Mouse (Mus musculus) C2C12 (cell line): ENCODE results near the gene Prkce. TPM values are rescaled to one million over a fixed set of nuclear protein-coding genes. Genes with fewer than 3 reads are reported as not detected.

ENCODE experiments used
- H3K27me3 ChIP-seq: one replicate; pipeline ENCODE4 v1.6.1; 2011; ENCODE audit not compliant: control insufficient read depth, insufficient read depth, insufficient read length
- H3K36me3 ChIP-seq: one replicate; pipeline ENCODE4 v1.6.1; 2011; ENCODE audit not compliant: control insufficient read depth, insufficient read depth
- H3K4me3 ChIP-seq: one replicate; pipeline ENCODE4 v1.5.1; 2011; ENCODE audit warnings: mild to moderate bottlenecking, control low read depth; ENCODE audit not compliant: poor library complexity, insufficient read depth, severe bottlenecking
- H3K79me2 ChIP-seq: one replicate; pipeline ENCODE4 v1.6.1; 2011; ENCODE audit not compliant: control insufficient read depth, insufficient read depth
- H3K79me3 ChIP-seq: one replicate; pipeline ENCODE4 v1.6.1; 2011; ENCODE audit warnings: low read depth, control low read depth
- H3ac ChIP-seq: one replicate; pipeline ENCODE3; 2011; ENCODE audit warnings: low read depth; ENCODE audit not compliant: control insufficient read depth, insufficient read length
- CEBPB ChIP-seq: IDR thresholded peaks from one replicate; pipeline ENCODE4 v1.6.1; 2011; ENCODE audit warnings: low read depth, mild to moderate bottlenecking, control low read depth, moderate library complexity
- CTCF ChIP-seq: IDR thresholded peaks from one replicate; pipeline ENCODE4 v1.5.1; 2011; ENCODE audit not compliant: control insufficient read depth, insufficient read depth, insufficient read length
- FOSL1 ChIP-seq: IDR thresholded peaks from one replicate; pipeline ENCODE4 v1.8.0; 2011; ENCODE audit warnings: mild to moderate bottlenecking, low read length; ENCODE audit not compliant: poor library complexity, insufficient read depth, severe bottlenecking
- MAX ChIP-seq: IDR thresholded peaks from one replicate; pipeline ENCODE4 v1.6.1; 2011; ENCODE audit warnings: mild to moderate bottlenecking, control low read depth
- MYOD1 ChIP-seq: IDR thresholded peaks from one replicate; pipeline ENCODE4 v1.6.1; 2011; ENCODE audit warnings: low read depth; ENCODE audit not compliant: control insufficient read depth, insufficient read length
- MYOG ChIP-seq: IDR thresholded peaks from one replicate; pipeline ENCODE4 v1.6.1; 2011; ENCODE audit not compliant: control insufficient read depth, insufficient read length; ENCODE audit errors: extremely low read depth
- USF1 ChIP-seq: IDR thresholded peaks from one replicate; pipeline ENCODE4 v1.6.1; 2011; ENCODE audit warnings: low read depth, mild to moderate bottlenecking, control low read depth, moderate library complexity
- polyA plus RNA-seq: library from polyadenylated mRNA; unstranded; fragments of >200 nt; fragmentation: generic; extraction: Trizol; gene quantifications from one replicate; pipeline ENCODE4 v1.2.1, GENCODE M21; 2012; ENCODE audit warnings: missing spikeins

Prkce gene
- polyA plus RNA-seq, 1 experiment, result 1.4 TPM

DNA sequence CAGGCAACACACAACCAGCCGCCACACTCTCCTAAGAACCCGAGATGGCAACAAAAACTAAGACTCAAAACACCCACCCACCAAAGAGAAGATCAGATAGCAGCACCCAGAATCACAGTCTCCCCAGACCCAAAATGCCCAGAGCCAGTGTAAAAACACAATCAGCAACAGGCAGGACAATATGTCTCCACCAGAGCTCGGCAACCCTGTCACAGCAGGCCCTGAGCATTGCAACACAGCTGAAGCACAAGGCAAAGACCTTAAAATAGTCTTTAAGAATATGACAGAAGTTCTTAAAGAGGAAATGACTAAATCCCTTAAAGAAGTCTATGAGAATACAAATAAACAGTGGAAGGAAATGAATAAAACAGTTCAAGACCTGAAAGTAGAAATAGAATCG lies 495.9 kb downstream of the Prkce start:
- no peak for TF ChIP-seq MYOG
- TF ChIP-seq MYOD1, result no peak
- no peak for TF ChIP-seq USF1
- no peak for TF ChIP-seq FOSL1
- no peak for TF ChIP-seq CTCF
- no peak for TF ChIP-seq CEBPB
- TF ChIP-seq MAX, result no peak
- H3K4me3 ChIP-seq, result no peak overlapping the region
- H3K79me2 ChIP-seq, result no peaks in the 10 kb centered on the region
- no peaks in the 10 kb centered on the region for H3K36me3 ChIP-seq
- no peaks in the 10 kb centered on the region for H3K79me3 ChIP-seq
- no peaks in the 10 kb centered on the region for H3K27me3 ChIP-seq
- no peak overlapping the region for H3ac ChIP-seq

DNA sequence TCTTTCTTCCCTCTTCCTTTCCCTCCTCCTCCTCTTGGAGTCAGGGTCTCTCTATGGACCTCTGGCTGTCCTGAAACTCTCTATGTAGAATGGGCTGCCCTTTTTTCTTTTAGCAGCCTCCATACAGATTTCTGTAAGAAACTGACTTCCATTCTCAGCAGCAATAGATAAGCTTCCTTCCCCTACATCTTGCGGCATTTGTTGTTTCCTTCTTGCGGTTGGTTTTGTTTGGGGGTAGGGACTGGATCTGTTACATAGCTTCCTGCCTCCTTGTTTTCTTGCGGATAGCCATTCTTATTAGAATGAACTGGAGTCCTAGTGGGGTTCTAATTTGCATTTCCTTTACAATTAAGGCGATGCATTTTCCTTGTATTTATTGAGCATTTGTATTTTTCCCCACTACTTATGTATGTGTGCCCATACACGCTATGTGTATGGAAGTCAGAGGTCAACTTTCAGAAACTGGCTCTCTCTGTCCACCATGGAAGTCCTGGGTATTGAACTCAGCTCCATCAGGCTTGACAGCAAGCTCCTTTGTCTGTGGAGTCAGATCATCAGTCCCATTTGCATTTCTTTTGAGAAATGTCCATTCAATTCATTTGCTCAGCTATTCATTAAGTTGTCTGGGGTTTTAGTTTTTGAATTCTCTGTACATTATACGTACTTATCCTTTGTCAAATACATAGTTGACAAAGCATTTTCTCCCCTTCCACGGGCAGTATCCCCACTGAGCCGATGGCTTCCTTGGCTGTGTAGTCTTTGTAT lies 500.4 kb downstream of the Prkce start:
- Histone ChIP-seq H3K79me3 (no peaks in the 10 kb centered on the region), H3K36me3 (no peaks in the 10 kb centered on the region), H3K4me3 (no peak overlapping the region), H3ac (no peak overlapping the region), H3K79me2 (no peaks in the 10 kb centered on the region), H3K27me3 (no peaks in the 10 kb centered on the region)
- TF ChIP-seq MYOG (no peak), CTCF (no peak), CEBPB (no peak), USF1 (no peak), FOSL1 (no peak), MAX (no peak), MYOD1 (no peak)

DNA sequence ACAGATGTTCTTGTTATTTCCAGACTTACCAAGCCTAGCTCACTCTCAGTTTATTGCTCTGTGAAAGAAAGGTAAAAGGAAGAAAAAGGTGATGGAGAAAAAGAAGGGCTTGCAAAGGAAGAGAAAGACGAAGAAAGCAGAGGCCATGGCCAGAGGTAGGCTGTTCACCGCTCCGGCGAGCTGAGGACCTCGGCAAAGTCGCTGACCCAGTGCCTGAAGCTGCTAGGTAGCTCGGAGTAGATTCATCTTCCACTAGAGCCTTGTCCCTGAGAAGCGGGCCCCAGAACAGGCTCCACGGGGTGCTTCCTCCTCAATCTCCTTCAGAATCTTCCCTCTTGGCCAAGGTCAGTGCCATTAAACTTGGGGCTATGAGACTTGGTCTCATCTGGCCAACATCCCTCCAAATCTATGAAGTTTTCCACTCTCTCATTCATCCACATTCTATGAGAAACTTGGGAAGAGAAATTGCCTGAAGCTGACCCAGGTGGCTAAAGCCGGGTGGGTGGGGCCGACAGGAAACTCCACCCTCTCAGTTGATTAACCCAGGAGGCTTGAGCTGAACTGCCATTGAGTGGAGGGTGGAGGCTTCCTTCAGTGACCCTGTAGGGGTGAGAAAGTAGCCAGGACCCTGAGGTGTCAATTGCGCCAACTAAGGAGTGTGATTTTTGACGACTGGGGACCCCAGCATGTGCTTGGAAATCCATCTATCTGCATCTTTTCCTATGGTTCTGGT lies 502.2 kb downstream of the Prkce start:
- Histone ChIP-seq H3K79me3 (no peaks in the 10 kb centered on the region), H3K79me2 (no peaks in the 10 kb centered on the region), H3K27me3 (no peaks in the 10 kb centered on the region), H3ac (no peak overlapping the region), H3K36me3 (no peaks in the 10 kb centered on the region), H3K4me3 (no peak overlapping the region)
- no peak for TF ChIP-seq MAX
- no peak for TF ChIP-seq USF1
- TF ChIP-seq CEBPB, result no peak
- no peak for TF ChIP-seq FOSL1
- no peak for TF ChIP-seq MYOD1
- TF ChIP-seq MYOG, result no peak
- no peak for TF ChIP-seq CTCF

DNA sequence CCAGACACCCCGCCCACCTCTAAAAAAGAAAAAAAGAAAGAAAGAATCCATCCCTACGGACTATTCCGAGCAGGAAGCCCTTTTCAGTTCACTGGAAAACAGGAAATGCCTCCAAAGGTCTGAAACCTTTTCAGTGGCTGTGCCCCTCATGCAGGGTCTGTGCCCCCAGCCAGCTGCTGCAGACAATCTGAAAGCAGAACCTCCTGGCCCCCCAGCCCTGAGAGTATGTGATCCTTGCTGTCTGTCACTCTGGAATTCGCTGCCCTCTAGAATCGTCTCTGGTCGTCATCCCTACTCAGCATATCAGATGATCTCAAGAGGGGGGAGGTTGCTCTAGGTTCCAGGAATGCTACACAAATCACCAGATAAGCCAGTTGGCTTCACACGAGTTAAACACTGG lies 503.1 kb downstream of the Prkce start:
- H3K4me3 ChIP-seq, result no peak overlapping the region
- H3K79me3 ChIP-seq, result no peaks in the 10 kb centered on the region
- no peaks in the 10 kb centered on the region for H3K27me3 ChIP-seq
- TF ChIP-seq CTCF (no peak), FOSL1 (no peak), MAX (no peak), CEBPB (no peak)
- no peaks in the 10 kb centered on the region for H3K36me3 ChIP-seq
- H3ac ChIP-seq, result no peak overlapping the region
- H3K79me2 ChIP-seq, result no peaks in the 10 kb centered on the region

DNA sequence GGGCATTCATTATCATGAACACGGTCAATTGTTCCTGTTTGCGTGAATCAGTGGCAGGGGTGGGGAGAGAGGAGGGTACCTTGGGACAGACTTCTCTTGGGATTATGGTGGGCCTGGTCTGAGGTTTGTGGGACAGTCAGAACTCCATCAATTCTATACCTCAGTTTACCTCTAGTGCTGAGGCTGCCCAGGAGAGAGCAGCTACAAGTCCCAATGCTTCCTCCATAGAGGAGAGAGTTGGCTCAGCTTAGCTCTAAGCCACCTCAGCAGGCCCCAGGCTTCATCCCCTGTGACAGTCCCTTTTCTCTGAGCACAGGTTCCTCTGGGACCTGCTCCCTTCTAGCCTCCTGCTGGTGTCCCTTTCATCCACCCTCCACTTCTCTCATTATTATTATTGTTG lies 507.4 kb downstream of the Prkce start:
- TF ChIP-seq FOSL1 (no peak), MAX (no peak), CEBPB (no peak), USF1 (no peak), CTCF (no peak), MYOG (no peak), MYOD1 (no peak)
- no peaks in the 10 kb centered on the region for H3K79me3 ChIP-seq
- H3K79me2 ChIP-seq, result no peaks in the 10 kb centered on the region
- H3ac ChIP-seq, result no peak overlapping the region
- H3K36me3 ChIP-seq, result no peaks in the 10 kb centered on the region
- H3K27me3 ChIP-seq, result no peaks in the 10 kb centered on the region
- H3K4me3 ChIP-seq, result no peak overlapping the region

DNA sequence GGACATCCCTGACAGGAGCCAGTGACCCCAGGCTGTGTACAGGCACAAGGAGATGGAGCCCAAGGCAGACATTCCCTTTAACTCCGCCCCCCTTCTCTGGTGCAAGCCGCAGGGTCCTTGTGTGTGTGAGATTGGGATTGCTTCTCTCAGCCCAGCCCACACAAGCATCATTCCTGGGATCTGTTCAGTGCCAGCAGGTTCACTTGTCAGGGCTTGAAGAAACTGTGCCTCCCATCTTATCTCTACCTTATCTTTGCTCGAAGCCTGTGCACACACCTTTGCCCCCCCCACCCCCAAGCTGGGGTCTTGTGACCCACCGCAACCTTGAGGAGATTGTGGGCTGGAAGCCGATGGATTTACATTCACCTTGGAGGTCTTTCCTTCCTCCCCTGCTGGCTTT lies 508.8 kb downstream of the Prkce start:
- Histone ChIP-seq H3K4me3 (no peak overlapping the region), H3K79me3 (no peaks in the 10 kb centered on the region), H3K79me2 (no peaks in the 10 kb centered on the region), H3K27me3 (no peaks in the 10 kb centered on the region), H3ac (no peak overlapping the region), H3K36me3 (no peaks in the 10 kb centered on the region)
- no peak for TF ChIP-seq MYOG
- no peak for TF ChIP-seq MYOD1
- TF ChIP-seq USF1, result no peak
- TF ChIP-seq MAX, result no peak
- TF ChIP-seq FOSL1, result no peak
- no peak for TF ChIP-seq CEBPB
- no peak for TF ChIP-seq CTCF
